Mouse (Mus musculus) cortical plate, adult 2 months (tissue): ENCODE measurements at regions not wholly inside any gene's neighbourhood (a gene's known extent, or its start where the extent isn't known, plus 50 kb on each side); places are given as distances from the start of the nearest gene placed in this dataset.

ENCODE experiments used
- CTCF ChIP-seq: fragments of 200-500 bp; IDR thresholded peaks from 2 replicates; pipeline ENCODE4 v1.5.1; 2011; ENCODE audit warnings: mild to moderate bottlenecking, control low read depth, low read length; ENCODE audit not compliant: insufficient read depth; ENCODE audit errors: extremely low read depth
- POLR2A ChIP-seq: fragments of 200-500 bp; IDR thresholded peaks from 2 replicates; pipeline ENCODE4 v1.6.1; 2011; ENCODE audit warnings: mild to moderate bottlenecking, low read length, control low read depth; ENCODE audit not compliant: insufficient read depth; ENCODE audit errors: extremely low read depth

- no peak for TF ChIP-seq CTCF
- no peak for TF ChIP-seq POLR2A
These were observed 242.7 kb downstream of the Diras2 start for GRCm38 (mm10) chr13:52288400-52288799.
